Mouse (Mus musculus) common myeloid progenitor, adult 5-6 weeks (primary cell): ENCODE measurements around the gene Prrx2. TPM values are rescaled to one million over a fixed set of nuclear protein-coding genes. Genes with fewer than 3 reads are reported as not detected.

ENCODE experiments used
- ATAC-seq: replicated peaks from 2 replicates; pipeline ENCODE4 v1.8.0; 2016; ENCODE audit warnings: low read depth, mild to moderate bottlenecking, moderate TSS enrichment, inconsistent platforms; ENCODE audit not compliant: poor library complexity, severe bottlenecking
- total RNA-seq: library from RNA; stranded (forward); fragments of 200-1000, 187-1606 nt; gene quantifications from 2 replicates; pipeline ENCODE4 v1.2.3, GENCODE M21; 2017

Prrx2 gene
- total RNA-seq, 1 experiment from 2014 or later = not detected

GRCm38 (mm10) chr2:30863574-30863973 is 28.8 kb downstream of the Prrx2 start:
- ATAC-seq = no peak

GRCm38 (mm10) chr2:30864968-30865381 is 30.2 kb downstream of the Prrx2 start:
- ATAC-seq = no peak

DNA sequence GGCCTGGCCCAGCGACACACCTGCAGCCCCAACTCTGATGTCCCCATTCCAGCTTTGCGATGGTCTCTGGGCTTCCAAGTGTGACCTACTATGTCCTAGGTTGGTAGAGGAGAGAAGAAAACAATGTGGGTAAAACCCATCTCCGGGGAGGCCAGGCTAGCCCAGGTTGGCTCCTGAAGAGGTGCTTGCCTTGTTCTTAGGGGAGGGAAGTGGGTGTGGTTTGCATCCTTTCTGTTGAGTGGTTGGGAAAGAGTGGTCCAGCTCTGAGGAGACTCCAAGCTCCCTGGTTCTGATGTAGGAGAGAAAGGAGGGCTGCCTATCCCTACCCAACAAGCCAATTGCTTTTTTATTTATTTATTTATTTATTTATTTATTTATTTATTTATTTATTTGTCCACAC is 30.7 kb downstream of the Prrx2 start:
- ATAC-seq = no peak

- no peak for ATAC-seq
Measured at GRCm38 (mm10) chr2:30870863-30871262, 36.1 kb downstream of the Prrx2 start.

GRCm38 (mm10) chr2:30872669-30873068 is 37.9 kb downstream of the Prrx2 start:
- no peak for ATAC-seq

GRCm38 (mm10) chr2:30874445-30874844 is 39.7 kb downstream of the Prrx2 start:
- no peak for ATAC-seq

GRCm38 (mm10) chr2:30875096-30875495 is 40.3 kb downstream of the Prrx2 start:
- no peak for ATAC-seq

DNA sequence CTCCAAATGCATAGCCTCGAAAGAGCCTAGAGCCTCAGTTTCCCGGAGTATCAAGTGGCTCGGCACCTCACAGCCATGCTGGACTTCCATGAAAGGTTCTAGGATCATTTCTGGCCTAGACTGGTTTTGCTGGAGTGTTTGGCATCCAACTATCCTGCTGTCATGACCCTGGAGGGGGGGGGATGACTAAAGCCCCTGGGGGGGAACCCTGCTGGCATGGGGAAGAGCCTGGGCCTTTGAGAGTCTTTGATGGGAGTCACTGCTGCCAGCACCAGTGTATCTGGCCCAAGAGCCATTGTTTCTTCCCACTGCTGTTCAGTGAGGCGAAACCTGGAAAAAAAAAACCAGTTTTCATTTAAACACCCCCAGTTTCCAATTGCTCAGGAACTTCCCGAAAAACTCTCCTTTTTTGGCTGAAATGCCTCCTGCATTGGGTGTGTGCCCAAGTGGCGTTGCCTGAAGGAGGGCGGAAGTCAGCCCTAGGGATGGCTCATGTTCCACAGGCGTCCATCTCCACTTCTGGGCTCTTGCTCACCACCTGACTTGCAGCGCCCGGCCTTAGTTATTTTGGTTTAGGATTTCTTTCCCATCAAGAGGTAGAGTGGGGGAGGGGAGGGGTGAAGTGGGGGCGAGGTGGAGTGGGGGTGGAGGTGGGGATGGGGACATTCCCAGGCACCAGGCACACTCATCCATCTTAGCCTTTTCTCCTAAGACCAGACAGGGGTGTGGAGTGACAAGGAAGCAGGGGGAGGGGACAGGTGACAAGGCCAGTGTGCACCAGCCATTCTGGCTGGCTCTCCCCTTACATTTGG is 41.1 kb downstream of the Prrx2 start:
- no peak for ATAC-seq

DNA sequence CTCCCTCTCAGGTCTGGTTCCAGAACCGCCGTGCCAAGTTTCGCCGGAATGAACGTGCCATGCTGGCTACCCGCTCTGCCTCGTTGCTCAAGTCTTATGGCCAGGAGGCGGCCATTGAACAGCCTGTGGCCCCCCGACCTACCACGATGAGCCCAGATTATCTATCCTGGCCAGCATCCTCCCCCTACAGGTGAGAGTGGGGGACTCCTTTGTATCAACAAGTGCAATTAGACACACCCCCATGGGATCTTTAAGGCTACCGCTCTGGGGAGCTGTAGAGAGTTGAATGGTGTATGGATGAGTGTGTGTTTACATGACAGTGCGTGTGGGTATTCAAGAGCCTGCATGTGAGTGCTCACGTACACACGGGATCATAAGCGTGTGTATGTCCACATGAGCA is 44.7 kb downstream of the Prrx2 start:
- ATAC-seq = no peak

DNA sequence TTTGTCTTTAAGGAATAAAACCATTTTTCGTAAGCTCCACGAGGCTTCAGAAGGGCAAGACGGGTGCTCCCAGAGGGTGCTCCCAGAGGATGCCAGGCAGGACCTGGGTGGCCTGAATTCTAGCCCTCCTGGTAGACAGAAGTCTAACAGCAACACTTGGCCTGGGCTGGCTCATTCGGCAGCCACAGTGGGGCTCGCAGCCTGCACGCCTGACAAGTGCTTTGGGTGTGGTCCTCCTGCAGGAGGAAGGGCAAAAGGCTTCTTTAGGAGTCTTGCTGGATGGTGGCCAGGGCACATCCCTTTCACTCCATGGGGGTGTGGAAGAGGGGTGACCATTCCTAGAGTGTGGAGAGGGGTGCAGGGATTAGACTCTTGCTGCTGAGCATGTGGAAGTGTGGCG is 46.4 kb downstream of the Prrx2 start:
- no peak for ATAC-seq

GRCm38 (mm10) chr2:30884852-30885373 is 50.1 kb downstream of the Prrx2 start:
- ATAC-seq = no peak

DNA sequence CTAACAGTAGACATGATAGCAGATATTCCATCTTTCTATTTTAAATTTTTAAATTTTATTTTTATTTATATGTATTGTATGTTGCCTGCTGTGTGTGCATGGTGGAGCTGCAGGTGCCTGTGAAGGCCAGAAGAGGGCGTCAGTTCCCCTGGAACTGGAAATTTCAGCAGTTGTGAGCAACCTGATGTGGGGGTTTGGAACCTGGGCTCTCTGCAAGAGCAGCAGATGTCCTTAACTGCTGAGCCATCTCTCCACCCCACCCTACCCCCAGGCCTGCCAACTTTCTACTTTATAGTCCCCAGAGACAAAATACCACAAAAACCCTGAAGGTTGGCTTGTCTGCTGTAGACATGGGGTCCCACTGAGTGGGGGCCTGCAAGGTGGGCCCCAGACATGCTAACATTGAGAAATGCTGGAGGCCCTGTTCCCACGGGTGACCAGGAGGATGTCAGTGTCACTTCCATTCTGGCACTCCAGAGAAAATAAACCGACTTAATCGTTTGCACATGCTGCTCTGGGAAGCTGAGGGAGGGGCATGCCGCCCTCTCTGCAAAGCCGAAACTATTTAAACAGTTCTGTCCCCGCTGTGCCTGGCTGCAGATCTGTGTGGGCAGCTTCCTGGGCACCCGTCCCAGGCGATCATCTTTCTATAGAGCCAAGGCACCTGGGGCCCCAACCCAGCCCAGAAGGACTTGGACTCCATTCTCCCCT is 50.8 kb downstream of the Prrx2 start:
- no peak for ATAC-seq

DNA sequence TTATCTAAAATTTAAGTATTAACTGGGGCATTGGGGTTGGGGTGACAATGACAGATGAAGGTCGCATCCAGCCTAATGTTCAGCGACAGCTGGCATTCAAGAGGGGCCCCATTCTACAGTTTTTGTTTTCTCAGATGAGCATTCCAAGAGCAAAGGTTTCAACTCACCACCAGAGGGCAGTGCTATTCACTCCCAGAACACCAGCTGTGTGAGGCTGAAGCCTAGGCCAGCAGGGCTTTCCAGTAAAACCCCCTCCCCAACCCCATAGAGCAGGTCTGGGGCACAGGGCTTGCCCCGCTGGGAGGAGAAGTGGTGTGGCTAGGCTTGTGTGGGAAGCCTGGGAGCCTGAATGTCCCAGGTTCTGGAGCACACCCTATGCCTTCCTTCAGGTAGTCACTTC is 56.2 kb downstream of the Prrx2 start:
- peak; percentile 68 for ATAC-seq

GRCm38 (mm10) chr2:30893399-30893798 is 58.6 kb downstream of the Prrx2 start:
- ATAC-seq = no peak

- ATAC-seq = no peak
Measured at GRCm38 (mm10) chr2:30893946-30894345, 59.2 kb downstream of the Prrx2 start.

GRCm38 (mm10) chr2:30897291-30897690 is 62.5 kb downstream of the Prrx2 start:
- peak; percentile 51 for ATAC-seq

DNA sequence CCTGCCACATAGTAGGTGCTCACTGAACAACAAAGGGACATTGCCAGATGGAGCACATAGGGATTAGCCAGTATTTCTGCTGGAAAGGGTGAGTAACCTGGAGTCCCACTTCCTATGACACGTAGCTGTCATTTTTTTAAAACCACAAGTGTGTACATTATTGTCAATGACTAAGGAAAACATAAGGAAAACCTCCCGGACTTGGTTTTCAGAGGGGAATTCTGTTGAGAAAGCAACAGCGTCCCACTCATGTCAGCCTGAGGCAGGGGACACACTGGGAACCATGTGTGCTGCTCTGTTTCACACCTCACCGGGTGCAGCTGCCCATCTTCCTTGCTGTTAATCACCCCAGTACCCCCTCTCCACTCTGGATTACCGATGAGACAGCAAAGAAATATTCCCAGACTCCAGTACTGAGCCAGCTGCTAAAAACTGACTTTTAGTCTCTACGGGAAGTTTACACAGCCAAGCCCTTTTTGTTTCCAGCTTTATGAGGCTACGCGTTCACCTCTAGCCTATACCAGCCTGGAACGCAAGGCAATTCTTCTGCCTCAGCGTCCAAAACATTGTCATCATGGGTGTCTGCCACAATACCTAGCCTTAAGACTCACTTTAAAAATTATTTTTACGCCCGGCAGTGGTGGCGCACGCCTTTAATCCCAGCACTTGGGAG is 64.8 kb downstream of the Prrx2 start:
- ATAC-seq = no peak

- ATAC-seq = no peak
Measured at GRCm38 (mm10) chr2:30901646-30902160, 66.9 kb downstream of the Prrx2 start.

DNA sequence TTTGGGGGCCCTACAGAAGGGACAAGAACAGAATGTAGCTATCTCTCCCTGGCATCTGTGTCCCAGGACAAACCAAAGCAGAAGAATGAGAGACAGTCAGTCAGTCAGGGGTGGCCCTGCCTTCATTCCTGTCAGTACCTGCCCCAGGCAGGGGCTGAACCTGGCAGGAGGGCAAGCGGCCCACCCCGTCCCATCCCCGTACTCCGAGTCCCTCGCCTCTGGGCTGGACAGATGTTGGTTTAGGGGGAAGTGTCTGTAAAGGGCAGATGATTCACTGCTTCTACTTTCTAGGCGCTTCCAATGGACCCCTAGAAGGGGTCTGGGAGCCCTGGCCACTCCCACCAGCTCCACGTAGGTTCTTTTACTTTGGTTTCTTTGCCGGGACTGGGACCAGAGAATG is 67.5 kb downstream of the Prrx2 start:
- no peak for ATAC-seq
